Mouse (Mus musculus) small intestine, adult 2 months (tissue): ENCODE measurements around the gene Wrap53.
A peak's percentile ranks its signal among the peaks of the same experiment; 100 is the strongest.

Experiments
- CTCF ChIP-seq: fragments of 200-500 bp; IDR thresholded peaks from 2 replicates; pipeline ENCODE4 v1.5.1; 2012; ENCODE audit warnings: low read depth, mild to moderate bottlenecking, control low read depth, inconsistent platforms, low read length, moderate library complexity, mixed read lengths; ENCODE audit not compliant: insufficient replicate concordance, insufficient read length; ENCODE audit errors: extremely low read depth
- POLR2A ChIP-seq: fragments of 200-500 bp; IDR thresholded peaks from 2 replicates; pipeline ENCODE4 v1.6.1; 2012; ENCODE audit warnings: low read depth, mild to moderate bottlenecking, control low read depth, inconsistent platforms, low read length, moderate library complexity

GRCm38 (mm10) chr11:69613553-69614256, 33.6 kb upstream of the Wrap53 start:
- no peak for TF ChIP-seq POLR2A
- peak; percentile 84 for TF ChIP-seq CTCF
